Mouse (Mus musculus) heart, postnatal 10 days (tissue): ENCODE measurements around the gene Atp5b. TPM values are rescaled to one million over a fixed set of nuclear protein-coding genes. Genes with fewer than 3 reads are reported as not detected.
"Not testable (repeated sequence)": the region's sequence is repeated elsewhere in the genome, so short reads cannot be mapped to it uniquely, and the experiment has no call there.

Source experiments
- DNase-seq, 2 experiments: peaks; one replicate each; pipeline ENCODE4 v3.0.0; 2021
- intact Hi-C: fragments of 180-260 bp; cut with DNase I; formaldehyde crosslinking; loops from one replicate; pipeline ENCODE4 v1.15.1; 2025
- total RNA-seq, 2 experiments: library from RNA; stranded (reverse); gene quantifications; 2 replicates each; pipeline ENCODE4 v1.2.3; 2021

Atp5b gene
- 1,000 to 10,000 TPM; 7,591 to 7,651 TPM for total RNA-seq

DNA sequence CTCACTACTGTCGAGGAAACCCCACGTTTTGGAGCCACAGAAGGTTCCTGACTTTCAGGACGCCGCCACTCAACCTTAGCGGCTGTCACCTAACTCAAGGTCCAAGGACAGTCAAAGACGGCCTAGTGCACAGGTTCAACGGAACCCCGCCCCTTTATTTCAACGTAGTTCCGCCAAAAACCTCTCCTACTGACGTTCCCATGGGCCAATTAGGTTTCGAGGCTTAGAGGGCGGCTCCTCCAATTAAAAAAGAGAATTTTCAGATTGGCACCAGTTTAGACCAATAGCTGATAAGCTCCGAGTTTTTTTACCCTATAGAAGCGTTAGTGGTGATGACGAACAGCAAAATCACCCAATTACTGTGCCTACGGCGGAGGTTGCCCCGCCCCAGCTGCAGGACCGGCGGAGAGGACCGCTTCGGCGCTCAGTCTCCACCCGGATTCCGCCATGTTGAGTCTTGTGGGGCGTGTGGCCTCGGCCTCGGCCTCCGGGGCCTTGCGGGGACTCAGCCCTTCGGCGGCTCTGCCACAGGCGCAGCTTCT is at the start of gene Atp5b:
TSS of gene Atp5b (plus strand) at position 394 of the 542 bp plus-strand sequence.
- peak; percentile 99 to 100 for DNase-seq
- intact Hi-C loops = no loop called here

DNA sequence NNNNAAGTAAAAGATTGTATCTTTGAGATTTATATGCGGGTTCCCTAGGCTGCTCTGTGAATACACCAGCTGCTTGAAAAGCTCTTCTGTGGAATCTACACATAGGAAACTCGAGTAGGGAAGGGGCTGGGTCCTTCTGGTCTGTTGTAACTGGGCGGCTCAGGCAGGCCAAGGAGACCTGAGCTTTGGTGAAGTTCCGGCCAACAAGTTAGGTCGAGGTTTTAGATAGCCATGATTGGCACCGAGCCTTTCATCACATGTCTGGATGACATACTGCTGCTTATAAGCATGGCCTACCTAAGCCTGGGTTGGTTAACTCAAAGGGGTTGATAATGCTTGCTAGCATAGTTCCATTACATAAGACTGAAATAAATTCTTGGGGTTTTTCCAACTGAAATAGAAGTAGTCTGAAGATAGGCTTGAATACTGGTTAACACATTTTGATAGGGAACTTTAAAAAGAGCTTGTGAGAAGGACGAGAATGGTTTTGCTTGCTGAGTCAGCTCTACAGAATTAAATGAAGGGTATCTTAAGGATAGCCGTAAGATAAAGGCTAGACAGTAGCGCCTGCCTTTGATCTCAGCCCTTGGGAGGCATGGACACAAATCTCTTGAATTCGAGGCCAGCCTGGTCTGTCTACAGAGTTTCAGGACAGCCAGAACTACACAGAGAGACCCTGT is 46.2 kb upstream of the Atp5b start:
- peak; percentile 85 to 89 for DNase-seq
- intact Hi-C loops = no loop called here

DNA sequence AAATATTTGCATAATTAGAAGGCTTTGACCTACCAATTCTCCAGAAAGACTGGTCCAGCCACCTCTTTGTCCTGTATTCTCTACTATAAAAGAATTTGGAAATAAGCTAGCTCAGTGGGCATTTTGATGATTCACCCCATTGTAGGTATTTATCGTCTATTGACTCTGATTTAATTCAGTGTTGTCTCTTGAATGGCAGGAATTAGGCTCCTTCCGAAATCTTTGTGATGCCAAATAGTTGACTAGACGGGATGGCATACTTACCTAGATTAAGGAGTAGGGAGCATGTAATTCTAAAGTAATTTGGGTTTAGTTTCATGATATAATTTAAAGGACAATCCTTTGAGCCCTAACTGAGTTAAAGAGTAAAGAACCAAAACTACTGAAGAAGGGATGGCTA is 45.2 kb upstream of the Atp5b start:
- DNase-seq = no peak
- intact Hi-C loops = loop anchor here (2.0 kb wide), 1 partner anchor 47 kb away; no protein-coding TSS in a partner anchor

DNA sequence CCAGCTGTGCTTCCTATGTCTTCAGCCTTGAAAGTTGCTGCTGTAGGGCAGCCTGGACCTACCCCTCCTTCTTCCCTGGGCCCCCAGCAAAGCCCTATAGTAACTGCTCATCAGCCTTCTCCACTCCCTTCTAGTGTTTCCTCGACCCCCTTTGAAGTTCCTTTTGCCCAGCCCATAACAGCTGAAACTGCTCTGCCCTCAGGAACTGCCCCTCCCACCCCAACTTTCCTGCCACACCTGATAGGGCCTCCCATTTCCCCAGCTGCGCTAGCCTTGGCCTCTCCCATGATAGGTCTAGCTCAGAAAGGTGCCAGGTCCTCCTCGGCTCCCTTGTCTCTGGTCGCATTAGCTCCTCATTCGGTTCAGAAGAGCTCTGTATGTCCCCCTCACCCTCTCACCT is 43.9 kb upstream of the Atp5b start:
- intact Hi-C loops = loop anchor here (2.0 kb wide), 1 partner anchor 46 kb away; no protein-coding TSS in a partner anchor
- DNase-seq = no peak

DNA sequence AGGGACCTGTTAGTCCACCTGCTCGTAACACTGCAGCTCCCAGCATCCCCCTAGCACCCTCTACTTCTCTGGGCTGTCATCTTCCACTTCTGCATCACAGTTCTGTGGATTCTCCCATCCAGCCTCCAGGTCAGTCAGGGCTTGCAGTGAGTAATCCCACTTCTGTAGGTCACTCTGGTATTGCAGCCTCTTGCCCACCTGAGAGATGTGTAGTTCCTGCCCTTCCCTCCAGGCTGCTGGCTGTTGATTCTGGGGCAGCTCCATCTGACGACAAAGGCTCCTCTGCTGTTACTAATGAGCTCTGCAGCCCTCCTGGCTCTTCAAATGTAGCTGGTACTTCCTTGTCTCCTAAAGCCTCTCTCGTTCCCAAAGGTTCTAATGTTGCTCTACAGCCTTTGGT is 43.2 kb upstream of the Atp5b start:
- intact Hi-C loops = loop anchor here (2.0 kb wide), 2 partner anchors 15 to 45 kb away; no protein-coding TSS in a partner anchor
- DNase-seq = no peak

DNA sequence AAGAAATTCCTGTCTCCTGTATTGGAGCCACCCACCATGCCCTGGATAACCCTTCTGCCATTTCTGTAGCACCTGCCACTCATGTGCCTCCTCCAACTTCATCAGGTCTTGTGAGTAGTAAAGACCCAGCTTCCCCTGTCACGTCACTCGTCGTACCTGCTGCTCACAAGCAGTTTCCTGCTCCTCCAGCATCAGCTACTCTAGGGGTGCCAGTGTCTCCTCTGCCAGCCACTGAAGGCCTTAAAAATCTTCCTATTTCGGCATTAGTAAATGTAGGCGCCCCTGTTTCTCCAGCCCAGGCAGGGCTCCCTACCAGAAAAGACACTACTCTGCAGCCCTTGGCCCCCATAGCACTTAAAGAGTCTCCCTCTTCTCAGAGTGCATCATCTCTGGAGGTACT is 42.8 kb upstream of the Atp5b start:
- intact Hi-C loops = loop anchor here (2.0 kb wide), 1 partner anchor 15 kb away; no protein-coding TSS in a partner anchor
- DNase-seq = no peak

DNA sequence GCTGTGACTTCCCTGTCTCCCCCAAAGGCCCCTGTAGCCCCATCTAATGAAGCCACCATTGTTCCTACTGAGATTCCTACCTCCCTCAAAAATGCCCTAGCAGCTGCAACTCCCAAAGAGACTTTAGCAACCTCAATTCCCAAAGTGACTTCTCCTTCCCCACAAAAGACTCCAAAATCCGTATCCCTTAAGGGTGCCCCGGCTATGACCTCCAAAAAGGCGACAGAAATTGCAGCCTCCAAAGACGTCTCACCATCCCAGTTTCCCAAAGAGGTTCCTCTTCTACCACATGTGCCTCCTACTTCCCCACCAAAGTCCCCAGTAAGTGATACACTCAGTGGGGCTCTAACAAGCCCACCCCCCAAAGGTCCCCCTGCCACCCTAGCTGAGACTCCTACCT is 41.4 kb upstream of the Atp5b start:
- intact Hi-C loops = loop anchor here (2.0 kb wide), 1 partner anchor 13 kb away; no protein-coding TSS in a partner anchor
- DNase-seq = no peak

DNA sequence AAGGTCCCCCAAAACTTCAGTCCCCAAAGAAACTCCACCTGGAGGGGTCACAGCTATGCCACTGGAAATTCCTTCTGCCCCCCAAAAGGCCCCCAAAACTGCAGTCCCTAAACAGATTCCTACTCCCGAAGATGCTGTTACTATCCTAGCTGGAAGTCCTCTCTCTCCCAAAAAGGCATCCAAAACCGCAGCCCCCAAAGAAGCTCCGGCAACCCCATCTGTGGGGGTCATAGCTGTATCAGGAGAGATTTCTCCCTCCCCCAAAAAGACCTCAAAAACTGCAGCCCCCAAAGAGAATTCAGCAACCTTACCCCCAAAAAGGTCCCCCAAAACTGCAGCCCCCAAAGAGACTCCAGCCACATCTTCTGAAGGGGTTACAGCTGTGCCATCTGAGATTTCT is 40.6 kb upstream of the Atp5b start:
- intact Hi-C loops = no loop called here
- DNase-seq = no peak

DNA sequence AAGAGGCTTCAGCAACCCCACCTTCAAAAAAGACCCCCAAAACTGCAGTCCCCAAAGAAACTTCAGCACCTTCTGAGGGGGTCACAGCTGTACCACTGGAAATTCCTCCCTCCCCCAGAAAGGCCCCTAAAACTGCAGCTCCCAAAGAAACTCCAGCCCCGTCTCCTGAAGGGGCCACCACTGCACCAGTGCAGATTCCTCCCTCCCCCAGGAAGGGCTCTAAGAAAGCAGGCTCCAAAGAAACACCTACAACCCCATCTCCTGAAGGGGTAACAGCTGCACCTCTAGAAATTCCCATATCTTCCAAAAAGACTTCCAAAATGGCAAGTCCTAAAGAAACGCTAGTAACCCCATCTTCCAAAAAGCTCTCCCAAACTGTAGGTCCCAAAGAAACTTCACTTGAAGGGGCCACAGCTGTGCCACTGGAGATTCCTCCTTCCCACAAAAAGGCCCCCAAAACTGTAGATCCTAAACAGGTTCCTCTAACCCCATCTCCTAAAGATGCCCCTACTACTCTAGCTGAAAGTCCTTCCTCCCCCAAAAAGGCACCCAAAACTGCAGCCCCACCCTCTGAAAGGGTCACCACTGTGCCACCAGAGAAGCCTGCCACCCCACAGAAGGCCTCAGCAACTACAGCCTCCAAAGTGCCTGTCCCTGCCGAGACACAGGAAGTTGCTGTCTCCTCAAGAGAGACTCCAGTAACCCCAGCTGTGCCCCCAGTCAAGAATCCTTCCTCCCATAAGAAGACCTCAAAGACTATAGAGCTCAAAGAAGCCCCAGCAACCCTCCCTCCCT is 39.8 kb upstream of the Atp5b start:
- intact Hi-C loops = no loop called here
- no peak for DNase-seq

DNA sequence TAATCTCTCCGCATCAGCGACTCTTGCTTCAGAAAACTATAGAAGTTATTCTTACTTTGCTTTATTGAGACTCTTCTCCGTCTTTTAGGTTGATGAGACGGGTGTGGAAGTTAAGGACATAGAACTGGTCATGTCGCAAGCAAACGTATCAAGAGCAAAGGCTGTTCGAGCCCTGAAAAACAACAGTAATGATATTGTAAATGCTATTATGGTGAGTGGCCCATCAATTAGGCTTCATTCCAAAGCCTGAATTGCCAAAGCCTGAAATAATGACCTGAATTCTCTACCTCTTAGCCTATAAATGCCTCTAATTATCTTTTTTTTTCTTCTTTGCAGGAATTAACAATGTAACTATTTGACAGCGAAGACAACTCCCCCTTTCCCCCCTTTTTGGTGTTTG is 34.9 kb upstream of the Atp5b start:
- intact Hi-C loops = no loop called here
- no peak for DNase-seq

DNA sequence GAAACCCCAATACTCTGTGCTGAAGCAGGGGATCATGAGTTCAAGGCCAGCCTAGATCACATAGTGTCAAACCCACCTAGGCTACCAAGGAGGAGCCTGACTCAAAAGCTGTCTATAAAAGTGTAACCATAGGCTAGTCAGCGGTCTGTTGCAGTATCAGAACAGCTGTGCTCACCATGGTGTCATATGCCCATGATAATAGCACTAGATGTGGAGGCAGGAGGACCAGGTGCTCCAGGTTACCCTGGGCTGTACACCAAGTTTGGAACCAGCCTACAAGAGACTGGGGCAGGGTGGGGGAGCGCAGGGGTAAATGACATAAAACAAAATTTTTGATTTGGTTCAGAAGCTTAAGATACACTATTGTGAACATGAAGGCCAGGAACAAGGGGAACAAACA is 33.3 kb upstream of the Atp5b start:
- DNase-seq = no peak
- intact Hi-C loops = no loop called here

DNA sequence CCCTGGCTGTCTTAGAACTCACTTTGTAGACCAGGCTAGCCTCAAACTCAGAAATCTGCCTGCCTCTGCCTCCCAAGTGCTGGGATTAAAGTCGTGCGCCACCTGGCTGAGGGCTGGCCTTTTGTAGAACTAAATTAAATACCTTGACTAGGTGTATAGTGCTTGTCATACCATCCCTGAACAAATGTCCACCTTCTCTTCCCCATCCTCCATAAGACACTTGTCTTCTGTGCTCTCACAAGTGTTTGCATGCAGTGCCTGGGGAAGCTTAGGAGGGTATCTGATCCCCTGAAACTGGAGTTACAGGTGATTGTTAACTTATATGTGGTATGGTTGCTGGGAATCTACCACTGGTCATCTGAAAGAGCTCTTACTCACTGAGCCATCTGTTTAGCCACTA is 32.7 kb upstream of the Atp5b start:
- intact Hi-C loops = no loop called here

DNA sequence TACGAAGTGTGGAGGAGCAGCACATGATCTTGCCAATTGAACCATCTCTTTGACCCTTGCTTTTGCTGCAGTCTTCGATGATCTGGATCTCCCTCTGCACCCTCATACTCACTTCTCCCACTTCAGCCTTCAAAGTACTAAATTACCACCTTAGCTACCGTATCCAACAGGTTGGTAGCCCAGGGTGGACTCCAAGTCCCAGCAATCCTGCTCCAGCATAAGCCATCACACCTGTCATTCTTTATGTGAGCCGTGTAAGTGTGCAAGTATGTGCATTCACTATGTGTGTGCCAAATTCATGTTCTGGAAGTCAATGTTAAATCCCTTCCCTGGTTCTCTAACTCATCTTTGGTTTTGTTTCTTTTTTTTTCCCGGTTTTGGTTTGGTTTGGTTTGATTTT is 31.5 kb upstream of the Atp5b start:
- no peak for DNase-seq
- intact Hi-C loops = no loop called here

More for the DNA sequence above, 32.7 kb upstream of the Atp5b start:
- no peak for DNase-seq

DNA sequence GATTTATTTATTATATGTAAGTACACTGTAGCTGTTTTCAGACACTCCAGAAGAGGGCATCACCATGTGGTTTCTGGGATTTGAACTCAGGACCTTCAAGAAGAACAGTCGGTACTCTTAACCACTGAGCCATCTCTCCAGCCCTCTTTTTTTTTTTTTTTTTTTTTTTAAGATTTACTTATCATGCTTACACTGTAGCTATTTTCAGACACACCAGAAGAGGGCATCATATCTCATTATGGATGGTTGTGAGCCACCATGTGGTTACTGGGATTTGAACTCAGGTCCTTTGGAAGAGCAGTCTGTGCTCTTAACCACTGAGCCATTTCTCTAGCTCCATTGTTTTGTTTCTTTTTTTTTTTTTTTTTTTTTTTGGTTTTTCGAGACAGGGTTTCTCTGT is 30.9 kb upstream of the Atp5b start:
- DNase-seq, intact Hi-C loops: not testable (repeated sequence)

DNA sequence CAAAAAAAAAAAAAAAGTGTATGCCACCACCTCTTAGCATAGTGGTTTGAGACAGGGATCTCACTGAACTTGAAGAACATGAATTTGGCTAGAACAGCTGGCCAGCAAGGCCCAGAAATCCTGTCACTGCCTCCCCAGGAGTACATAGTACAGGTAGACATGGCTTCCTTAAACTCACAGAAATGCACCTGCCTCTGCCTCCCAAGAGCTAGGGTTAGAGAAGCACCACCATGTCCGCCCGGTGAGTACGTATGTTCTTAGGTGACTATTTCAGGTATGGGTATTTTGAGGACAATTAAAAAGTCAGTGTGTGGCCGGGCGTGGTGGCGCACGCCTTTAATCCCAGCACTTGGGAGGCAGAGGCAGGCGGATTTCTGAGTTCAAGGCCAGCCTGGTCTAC is 30.1 kb upstream of the Atp5b start:
- intact Hi-C loops = no loop called here
- no peak for DNase-seq

DNA sequence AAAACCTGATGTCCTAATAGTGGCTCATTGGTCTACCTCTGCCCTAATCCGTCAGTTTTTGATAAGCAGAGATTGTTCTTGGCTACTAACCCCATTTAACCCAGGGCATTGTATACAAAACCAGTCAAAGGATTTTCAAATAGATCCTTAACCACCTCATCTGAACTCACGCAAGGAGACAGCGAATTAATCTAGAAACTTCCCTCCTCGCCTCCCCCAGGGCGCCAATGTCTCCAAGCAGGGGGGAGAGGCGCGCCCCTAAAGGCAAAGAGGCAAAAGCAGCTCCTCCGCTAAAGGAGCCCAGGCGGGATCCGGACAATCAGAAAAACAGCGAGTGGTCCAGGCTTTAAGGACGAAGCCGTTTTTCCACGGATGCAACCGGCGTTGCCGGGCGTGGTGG is 24.9 kb upstream of the Atp5b start:
- DNase-seq = no peak
- intact Hi-C loops = loop anchor here (2.0 kb wide), 1 partner anchor 23 kb away; the partner anchor contains the start of gene Naca

DNA sequence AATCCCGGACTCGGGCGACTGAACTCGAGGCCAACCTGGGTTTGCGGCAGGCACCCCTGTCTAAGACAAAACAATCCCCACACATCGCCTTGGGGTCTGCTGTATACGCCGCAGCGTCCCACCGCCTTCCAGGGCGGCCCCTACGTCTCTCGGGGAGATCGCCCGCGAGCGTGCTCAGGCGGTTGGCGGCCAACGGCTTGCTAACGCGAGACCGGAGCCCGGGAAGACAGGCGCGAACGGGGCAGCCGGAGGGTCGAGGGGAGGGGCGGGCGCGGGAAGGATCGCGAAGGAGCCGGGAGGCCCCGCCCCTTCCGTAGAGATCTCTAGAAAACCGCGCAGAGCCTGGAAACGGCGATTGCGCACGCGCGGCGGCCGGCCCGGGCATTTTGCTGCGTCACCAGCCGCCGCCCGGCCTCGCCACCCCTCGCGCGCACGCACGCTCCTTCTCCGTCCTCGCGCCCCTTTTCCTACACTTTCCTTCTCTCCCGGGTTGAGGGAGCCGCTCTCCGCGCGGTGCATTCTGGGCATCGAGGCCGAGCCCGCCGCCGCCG is 24.4 kb upstream of the Atp5b start, which contains the start of gene Ptges3:
TSS of gene Ptges3 (plus strand) at position 354 of the 551 bp plus-strand sequence.
- DNase-seq = peak; percentile 98
- intact Hi-C loops = loop anchor here (2.0 kb wide), 1 partner anchor 24 kb away; the partner anchor contains the start of gene Naca

DNA sequence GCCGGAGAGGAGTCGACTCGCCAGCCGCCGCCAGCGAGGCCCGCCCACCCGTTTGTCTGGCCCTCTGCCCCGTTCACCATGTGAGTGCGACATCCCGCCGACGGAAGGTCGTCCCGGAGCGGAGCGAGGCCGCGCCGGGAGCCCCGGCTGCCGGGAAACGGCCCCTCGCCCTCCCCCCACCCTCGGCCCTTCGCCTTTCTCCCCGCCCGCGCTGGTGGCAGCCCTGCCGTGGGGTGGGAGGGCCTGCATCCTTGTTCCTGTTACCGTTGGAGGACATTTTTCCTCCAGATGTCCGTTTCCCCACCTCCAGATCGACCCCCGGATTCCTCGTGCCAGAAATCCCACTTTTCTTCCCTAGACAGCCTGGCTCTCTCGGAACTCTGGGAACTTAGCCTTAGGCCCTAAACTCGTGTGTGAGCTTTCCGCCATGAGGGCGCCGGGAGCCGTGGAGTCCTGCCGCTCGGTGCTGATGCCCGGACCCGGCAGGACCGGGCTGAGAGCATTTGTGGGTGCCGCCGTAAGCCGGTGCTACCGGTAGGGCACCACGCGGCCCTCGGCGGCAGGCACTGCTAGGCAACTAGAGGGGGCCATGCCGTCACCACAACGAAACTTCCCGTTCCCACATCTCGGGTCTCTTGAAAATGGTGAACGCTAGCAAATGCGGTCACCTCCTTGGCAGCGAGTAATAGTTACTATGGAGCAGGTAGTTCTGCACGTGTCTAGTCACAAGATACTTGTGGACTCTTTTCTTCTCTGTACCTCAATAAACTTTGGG is 23.7 kb upstream of the Atp5b start:
- peak in 1 of 2 experiments; percentile 65 for DNase-seq
- intact Hi-C loops = loop anchor here (2.0 kb wide), 1 partner anchor 25 kb away; the partner anchor contains the start of gene Naca

DNA sequence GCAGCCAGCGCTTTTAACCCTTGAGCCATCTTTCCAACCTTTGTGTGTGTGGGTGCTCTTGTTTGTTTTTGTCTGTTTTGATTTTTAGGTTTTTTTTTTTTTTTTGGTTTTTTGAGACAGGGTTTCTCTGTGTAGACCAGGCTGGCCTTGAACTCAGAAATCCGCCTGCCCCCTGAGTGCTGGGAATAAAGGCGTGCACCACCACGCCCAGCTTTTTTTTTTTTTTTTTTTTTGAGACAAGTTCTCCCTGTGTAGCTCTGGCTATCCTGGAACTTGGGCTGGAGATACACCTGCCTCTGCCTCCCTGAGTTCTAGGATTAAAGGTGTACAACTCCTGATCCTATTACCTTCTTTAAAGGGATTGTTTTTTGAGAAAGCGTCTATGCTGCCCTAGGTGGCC is 22.0 kb upstream of the Atp5b start:
- intact Hi-C loops = loop anchor here (2.0 kb wide), 1 partner anchor 20 kb away; no protein-coding TSS in a partner anchor
- no peak for DNase-seq
